Mouse (Mus musculus): Measurements from ENCODE around the gene Nadk2.

- TF ChIP-seq GATA1 (IDR thresholded peaks at IDR 0.05; ENCODE audit: low read length), result no peak
- no peak for TF ChIP-seq TAL1 (IDR thresholded peaks at IDR 0.05; ENCODE audit: low read length)
Measured at GRCm38 (mm10) chr15:9061150-9061882, 9.7 kb upstream of the Nadk2 start.
